Mouse (Mus musculus) adrenal gland, adult (tissue): ENCODE measurements around the gene Terf2.
"Not testable (repeated sequence)": the region's sequence is repeated elsewhere in the genome, so short reads cannot be mapped to it uniquely, and the experiment has no call there.

Source experiments
- DNase-seq, 2 experiments: peaks; one replicate each; pipeline ENCODE4 v3.0.0; 2022 to 2023; ENCODE audit warnings: low spot score in 1 of 2; ENCODE audit not compliant: inconsistent age in 2 of 2

Gene Terf2

DNA sequence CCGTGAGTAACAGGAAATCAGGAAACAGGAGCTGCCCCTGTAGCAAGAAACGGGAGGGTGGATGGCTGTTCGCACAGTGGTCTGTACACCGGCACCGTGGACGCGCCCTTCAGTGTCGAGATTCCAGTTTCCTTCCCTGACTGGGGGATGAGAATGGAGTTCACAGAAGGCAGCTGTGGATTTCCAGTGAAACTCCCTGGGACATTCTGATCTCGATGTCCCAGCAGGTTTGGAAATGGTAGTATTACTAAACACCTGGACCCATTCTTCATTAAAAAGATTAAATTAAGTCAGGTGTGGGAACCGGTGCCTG, 18.6 kb upstream of the Terf2 start:
- peak in 1 of 2 experiments; percentile 60 for DNase-seq

DNA sequence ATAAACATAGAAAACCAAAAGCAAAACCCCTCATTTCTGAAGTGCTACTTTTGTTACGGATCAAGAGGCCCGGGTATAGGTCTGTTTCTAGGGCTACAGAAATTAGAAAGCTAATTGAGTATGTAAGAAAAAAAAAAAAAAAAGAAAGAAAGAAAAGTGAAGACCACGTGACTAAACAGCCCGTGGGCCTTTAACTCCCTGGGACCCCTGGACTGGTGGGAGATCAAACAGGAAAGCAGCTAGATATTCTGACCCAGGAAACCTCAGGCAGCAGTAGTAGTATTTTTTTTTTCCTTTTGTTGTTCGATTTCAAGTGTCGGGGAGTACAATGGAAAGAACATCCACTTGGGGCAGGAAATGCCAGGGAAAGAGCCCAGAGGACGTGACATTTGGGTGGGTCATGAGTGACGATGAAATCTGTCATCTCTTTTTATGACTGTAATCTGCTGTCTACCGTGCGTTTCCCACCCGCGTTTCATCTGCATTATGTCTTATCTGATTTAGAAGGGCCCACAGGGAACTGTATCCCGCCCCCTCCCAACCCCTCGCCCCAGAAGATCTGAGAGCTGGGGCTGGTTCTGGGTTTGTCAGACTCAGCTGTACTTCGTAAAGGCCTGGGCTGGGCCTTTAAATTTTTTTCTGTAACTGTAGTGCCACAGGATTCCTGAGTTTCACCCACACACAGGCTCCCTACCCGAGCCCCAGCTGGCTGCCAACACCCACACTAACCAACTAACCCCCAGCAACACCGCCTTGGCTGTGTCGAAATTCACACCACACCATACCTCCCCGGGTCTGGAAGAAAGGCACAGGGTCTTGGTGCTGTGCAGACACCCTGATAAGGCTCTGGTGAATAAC, 18.0 kb upstream of the Terf2 start:
- peak in 1 of 2 experiments; percentile 63 for DNase-seq

DNA sequence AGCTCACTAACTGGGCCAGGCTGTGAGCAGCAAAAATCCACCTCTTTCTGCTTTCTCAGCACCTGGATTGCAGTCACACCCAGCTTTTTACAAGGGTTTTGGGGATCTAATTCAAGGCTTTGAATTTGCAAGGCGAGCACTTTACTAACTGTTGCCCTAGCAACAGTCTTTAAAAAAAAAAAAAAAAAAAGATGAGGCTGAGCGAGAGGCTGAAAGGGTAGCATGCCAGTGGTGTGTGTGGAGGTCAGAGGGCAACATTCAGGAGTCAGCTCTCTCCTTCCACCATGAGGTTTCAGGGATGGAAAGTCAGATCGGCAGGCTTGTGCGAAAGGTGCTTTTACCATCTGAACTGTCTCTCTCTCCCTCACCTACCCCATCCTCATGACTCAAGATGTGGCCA, 16.9 kb upstream of the Terf2 start:
- no peak for DNase-seq

DNA sequence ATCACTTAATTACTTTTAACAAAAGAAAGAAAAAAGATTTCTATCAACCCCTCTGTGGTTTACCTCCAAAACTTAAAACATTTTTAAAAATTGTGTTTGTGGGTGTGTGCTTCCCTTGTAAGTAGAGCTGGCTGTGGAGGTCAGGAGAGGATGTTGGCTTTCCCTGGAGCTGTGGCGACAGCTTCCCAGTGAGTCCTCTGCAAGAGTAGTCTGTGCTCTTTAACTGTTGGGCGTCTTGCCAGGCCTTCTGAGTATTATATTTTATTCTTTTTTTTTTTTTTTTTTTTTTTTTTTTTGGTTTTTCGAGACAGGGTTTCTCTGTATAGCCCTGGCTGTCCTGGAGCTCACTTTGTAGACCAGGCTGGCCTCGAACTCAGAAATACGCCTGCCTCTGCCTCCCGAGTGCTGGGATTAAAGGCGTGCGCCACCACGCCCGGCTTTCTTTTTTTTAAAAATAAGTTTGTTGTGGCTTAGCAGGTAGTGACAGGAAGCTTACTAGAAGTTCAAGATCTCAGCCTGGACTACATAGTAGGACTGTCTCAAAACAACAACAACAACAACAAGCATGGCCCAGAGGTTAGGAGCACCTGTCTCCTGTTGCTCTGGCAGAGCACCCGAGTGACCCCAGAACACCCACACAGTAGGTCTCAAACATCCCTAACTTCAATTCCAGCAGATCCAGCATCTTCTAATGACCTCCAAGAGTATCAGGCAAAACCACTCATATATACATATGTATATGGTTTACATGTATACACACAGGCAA, 15.2 kb upstream of the Terf2 start:
- peak in 1 of 2 experiments; percentile 49 for DNase-seq

GRCm38 (mm10) chr8:107110629-107111330, 14.4 kb upstream of the Terf2 start:
- DNase-seq = peak in 1 of 2 experiments; percentile 22

DNA sequence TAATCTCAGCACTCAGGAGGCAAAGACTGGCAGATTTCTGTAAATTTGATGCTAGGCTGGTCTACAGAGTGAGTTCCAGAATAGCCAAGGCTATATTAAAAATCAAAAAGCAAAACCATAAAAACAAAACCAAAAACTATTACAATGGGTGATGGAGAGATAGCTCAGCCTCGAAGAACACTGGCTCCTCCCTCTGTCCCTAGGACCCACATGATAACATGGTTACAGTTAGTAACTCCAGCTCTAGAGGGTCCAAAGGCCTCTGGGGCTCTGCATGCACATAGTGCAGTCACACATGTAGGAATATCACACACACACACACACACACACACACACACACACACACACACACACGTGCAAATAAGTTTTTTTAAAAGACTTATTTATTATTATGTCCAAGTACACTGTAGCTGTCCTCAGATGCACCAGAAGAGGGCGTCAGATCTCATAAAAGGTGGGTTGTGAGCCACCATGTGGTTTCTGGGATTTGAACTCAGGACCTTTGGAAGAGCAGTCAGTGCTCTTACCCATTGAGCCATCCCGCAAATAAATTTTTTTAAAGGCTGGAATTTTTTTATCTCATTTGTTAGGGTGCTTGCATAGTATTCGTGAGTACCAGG, 13.6 kb upstream of the Terf2 start:
- DNase-seq = no peak

GRCm38 (mm10) chr8:107108978-107109720, 12.8 kb upstream of the Terf2 start:
- DNase-seq = peak in 1 of 2 experiments; percentile 22

DNA sequence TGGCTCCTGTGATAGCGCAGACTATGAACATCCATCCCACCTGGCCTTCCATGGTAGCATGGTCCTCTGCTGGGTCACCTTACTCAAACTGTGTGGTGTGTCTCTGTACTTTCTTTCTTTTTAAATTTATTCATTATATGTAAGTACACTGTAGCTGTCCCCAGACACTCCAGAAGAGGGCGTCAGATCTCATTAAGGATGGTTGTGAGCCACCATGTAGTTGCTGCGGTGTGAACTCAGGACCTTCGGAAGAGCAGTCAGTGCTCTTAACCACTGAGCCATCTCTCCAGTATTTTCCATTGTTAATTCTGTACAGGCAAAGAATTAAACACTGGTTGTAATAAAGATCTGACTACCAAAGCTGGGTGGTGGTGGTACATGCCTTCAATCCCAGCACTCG, 11.7 kb upstream of the Terf2 start:
- DNase-seq = not testable (repeated sequence)

DNA sequence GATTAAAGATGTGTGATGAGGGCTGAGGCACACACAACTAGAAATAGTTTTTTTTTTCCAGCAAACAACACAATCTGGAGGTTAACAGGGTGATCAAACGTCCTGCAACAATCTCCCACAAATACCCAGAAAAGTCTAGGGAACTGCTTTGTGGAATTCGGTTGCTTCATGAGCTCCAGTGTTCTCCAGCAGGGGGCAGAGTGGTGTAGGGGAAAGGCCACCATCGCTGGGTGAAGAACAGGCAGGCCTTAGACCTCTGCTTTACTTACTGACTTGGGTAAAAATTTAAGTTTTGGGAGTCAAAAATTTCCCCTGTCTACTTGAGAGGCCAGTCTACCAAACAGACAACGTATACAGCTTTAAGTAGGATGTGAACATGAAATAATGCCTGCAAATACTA, 8.2 kb upstream of the Terf2 start:
- DNase-seq = peak; percentile 78 to 94

- no peak for DNase-seq
These were observed 4.3 kb upstream of the Terf2 start for GRCm38 (mm10) chr8:107100635-107101034.

- DNase-seq = no peak
These were observed 506 bp downstream of the Terf2 start for GRCm38 (mm10) chr8:107095717-107096365.

GRCm38 (mm10) chr8:107090531-107090930, 5.8 kb downstream of the Terf2 start:
- DNase-seq = no peak

- DNase-seq = no peak
These were observed 7.8 kb downstream of the Terf2 start for GRCm38 (mm10) chr8:107088526-107089063.

DNA sequence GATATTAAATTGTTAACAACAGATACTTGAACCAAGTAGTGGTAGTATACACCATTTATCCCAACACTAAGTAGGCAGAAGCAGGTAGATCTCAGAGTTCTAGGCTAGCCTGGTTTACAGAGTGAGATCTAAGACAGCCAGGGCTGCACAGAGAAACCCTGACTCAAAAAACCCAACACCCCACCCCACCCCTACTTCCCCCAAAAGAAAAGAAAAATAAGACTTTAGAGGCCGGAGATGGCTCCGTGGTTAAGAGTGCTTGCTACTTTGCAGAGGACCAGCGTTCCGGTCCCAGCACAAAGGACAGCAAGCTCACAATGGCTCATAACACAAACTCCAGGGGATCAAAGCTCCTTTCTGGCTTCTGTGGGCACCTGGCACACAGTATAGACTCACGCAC, 10.3 kb downstream of the Terf2 start:
- DNase-seq = no peak

DNA sequence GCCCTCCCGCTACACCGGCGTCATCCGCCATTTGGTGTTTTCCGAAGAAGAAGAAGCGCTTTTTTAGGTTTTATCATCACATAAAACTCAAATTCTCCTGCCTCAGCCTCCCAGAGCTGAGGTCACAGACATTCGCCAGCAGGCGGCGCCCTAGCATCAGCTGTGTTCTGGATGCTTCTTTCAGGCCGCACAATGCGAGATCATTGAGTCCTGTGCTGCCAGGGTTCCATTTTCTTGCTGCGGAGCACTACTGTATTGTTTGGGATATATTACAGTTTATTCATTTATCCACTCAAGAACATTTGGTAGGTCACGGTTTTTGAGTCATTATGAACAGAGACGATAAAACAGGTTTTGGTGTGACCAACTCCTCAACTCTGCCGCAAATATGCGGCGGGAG, 11.0 kb downstream of the Terf2 start:
- no peak for DNase-seq

DNA sequence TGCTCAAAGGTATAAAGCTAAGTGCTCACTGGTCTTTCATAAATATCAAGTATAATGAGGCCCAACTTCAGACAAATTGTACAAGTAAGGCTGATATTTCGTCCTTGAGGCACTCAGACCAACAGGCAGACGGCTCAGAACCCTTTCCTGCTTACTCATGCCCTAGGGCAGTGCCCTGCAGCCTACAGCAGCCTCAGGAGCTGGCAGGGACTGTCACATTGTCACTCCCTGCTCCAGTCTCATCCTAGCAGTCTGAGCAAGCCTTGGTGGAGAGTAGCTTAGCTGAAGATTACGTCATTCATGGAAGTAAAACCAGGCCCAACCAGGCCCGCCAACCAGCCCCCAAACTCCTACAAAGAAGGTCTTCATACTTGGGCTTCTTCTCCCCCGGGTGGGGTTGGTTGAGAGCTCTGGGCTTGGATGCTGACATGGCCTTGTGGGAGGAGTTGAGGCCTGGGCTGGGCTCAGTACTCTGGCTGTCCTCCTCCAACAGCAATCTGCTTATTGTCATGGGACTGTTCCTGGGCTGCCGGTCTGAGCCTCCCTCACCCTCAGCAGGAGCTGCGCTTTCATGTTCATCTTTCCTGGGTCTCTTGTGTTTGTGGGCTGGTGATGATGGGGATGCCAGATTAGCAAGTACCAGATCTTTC, 20.0 kb downstream of the Terf2 start:
- DNase-seq = peak; percentile 49 to 65

GRCm38 (mm10) chr8:107074128-107074527, 22.2 kb downstream of the Terf2 start:
- DNase-seq = no peak

DNA sequence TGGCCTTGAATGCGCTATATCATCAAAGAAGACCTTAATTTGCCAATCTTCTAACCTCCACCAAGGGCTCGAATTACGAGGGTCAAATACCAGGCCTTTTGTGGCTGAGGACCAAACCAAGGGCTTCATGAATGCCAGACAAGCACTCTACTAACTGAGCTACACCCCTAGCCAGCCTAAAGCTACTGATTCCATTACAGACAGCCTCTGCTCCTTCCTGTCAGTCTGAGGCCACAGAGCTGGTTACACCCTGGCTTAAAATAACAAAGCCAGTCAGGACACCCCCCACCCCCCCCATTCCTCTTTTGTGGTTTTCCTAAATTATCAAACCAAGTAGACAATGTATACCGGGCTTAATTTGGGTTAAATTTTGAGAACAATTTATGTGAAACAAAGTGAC, 22.6 kb downstream of the Terf2 start:
- DNase-seq = peak in 1 of 2 experiments; percentile 24
